Mouse (Mus musculus) cerebral cortex, adult 2 months (tissue): Measurements from ENCODE around the gene Mtmr3.

Experiments used
- whole genome bisulfite sequencing: fragments of 180-500 bp; shearing (Covaris S2); methylation state at CpG from one replicate; pipeline ENCODE4 v1.1.7; 2018; 5-methylcytosine and 5-hydroxymethylcytosine counted together

The Mtmr3 gene

GRCm38 (mm10) chr11:4464186-4464585, 130.5 kb downstream of the Mtmr3 start:
- WGBS: 95% methylated on average over 1 of the region's 1 CpGs

DNA sequence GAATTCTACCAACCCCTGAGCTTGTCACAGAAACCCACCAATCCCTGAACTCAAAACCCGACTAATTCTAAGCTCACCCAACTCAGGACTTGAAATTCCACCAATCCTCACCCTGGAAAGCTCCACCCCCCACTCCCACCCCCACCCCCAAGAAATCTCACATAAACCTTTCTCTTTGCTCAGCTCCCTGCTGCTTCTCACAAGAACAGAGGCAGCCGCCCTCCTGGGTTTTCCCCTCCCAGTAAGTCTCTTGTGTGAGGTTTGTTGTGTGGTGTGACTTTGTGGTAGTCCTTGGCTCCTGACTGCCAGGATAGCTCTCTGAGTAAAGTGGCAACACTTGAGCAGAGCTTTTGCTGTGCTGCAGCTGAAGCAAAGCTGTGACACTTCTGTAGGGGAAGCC, 131.8 kb downstream of the Mtmr3 start:
- WGBS: 58% methylated on average over 2 of the region's 2 CpGs

GRCm38 (mm10) chr11:4461154-4461553, 133.5 kb downstream of the Mtmr3 start:
- 49% methylated on average over 12 of the region's 12 CpGs for WGBS

DNA sequence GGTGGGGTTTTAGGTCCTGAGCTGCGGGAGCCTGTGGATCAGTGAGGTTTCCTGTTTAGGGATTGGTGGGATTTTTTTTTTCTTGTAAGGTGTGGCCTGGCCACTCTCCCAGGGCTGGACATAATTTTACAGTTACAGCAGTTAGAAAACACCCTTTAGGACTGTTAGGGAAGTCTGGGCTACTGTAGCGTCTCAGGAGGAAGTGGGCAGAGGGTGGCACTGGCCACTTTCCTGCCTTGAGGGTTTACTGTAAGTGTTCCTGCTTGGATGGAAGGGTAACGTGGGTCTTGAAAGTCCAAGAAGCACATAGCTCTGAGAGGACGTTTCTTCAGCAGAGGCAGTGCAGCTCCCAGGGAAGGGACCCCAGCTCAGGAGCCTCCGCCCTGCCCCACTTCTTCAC, 134.0 kb downstream of the Mtmr3 start:
- 74% methylated on average over 5 of the region's 5 CpGs for WGBS

- 75% methylated on average over 8 of the region's 8 CpGs for WGBS
Observed at GRCm38 (mm10) chr11:4454895-4455535, 139.6 kb downstream of the Mtmr3 start.

- 79% methylated on average over 12 of the region's 12 CpGs for WGBS
Observed at GRCm38 (mm10) chr11:4452467-4453184, 142.0 kb downstream of the Mtmr3 start.

- 36% methylated on average over 9 of the region's 9 CpGs for WGBS
Observed at GRCm38 (mm10) chr11:4451116-4451515, 143.5 kb downstream of the Mtmr3 start.

DNA sequence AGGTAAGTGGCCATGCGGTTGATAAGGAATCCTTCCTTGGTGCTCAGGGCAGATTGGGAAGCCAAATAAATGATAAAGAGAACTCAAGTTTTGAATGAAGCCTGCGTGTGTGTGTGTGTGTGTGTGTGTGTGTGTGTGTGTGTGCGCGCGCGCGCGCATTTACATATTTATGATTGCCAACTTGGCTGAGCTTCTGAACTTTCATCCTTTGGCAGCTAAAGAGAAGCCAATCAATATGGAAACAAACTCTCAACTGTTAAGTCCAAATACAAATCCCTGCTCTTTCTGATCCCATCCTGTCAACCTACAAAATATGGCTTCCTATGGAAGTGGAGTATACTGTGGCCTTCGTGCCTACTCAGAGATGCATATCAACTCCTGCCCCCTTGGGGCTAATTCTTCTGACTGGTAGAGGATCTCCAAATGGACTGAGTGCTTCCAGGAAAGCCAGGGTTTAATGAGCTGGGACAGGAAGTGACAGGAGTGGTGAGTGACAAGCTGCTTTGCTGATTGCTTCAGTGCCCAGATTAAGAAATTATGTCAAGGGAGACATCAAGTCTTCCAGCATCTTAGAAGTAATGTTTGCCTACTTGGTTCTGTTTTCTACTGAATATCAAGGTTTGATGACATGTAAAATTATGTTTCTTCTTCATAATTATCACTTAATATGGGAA, 148.3 kb downstream of the Mtmr3 start:
- WGBS: 94% methylated on average over 9 of the region's 9 CpGs

DNA sequence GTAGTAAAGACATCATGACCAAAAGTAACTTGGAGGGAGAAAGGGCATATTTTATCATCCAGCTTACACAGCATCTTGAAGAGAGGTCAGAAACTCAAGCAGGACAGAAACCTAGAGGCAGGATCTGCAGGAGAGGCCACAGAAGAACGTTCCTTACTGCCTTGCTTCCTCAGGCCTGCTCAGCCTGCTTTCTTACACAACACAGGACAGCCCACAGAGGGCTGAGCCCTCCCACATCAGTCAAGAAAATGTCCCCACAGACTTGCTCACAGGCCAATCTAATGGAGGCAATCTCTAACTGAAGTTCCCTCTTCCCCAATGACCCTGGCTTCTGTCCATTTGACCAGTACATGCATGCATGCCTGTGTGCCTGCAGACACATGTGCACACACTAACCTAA, 152.4 kb downstream of the Mtmr3 start:
- 71% methylated on average over 1 of the region's 1 CpGs for WGBS

DNA sequence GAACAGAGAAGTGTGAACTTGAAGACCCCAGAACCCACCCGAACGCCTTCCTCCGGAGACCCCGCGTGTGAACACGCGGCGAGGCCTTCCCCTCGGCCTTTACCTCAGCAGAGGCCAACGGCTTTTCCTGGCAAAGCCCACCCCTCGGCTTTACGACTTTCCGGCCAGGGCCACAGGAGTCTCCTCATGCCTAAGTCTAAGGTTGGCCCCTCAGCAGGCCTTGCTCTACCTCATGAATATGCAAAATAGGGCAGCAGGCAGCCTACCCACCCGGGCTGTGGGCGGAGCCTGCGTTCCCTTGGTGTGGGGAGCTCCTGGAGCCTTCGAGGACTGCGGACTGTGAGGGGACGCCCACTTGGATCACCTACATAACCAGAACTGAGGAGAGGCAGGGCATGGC, 153.7 kb downstream of the Mtmr3 start, which contains the start of gene Hormad2:
Hormad2 (minus strand) TSS at position 128 of the 400 bp plus-strand sequence.
- 61% methylated on average over 19 of the region's 19 CpGs for WGBS

DNA sequence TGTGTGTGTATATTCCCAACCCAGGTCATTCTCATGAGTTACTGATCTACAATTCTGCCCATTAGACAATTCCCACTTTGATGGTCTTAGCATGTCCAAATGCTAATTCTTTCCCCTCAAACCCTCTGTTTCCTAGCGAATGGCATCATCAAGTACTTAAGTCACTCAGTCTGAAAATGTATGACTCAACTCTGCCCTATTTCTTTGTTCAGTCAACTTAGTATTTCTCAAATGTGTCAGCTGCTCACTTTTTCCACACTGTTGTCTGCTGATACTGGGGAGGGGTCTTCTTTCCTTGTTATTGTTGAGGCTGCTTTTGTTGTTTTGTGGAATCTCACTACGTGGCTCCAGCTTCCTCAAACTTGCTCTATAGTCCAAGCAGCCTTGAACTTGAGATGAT, 156.5 kb downstream of the Mtmr3 start:
- 66% methylated on average over 2 of the region's 2 CpGs for WGBS

DNA sequence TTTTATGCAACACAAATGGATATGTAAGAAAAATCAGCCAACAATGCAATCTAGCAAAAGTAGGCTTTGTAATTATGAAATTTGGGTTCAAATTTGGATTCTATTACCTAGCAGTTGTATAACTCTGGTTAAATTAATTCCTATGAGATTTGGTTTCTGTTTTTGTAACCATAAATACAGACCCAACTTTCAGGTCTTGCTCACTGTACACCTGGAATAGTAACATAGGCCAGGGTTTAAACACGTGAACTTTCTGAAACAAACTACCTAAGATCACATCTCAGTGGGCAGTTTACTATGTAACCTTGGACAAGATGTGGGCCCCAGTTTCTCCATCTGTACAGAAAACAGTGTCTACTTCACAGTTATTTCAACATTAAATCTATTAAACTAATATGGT, 157.3 kb downstream of the Mtmr3 start:
- 98% methylated on average over 1 of the region's 1 CpGs for whole genome bisulfite sequencing

GRCm38 (mm10) chr11:4436631-4437030, 158.0 kb downstream of the Mtmr3 start:
- 58% methylated on average over 3 of the region's 3 CpGs for WGBS

DNA sequence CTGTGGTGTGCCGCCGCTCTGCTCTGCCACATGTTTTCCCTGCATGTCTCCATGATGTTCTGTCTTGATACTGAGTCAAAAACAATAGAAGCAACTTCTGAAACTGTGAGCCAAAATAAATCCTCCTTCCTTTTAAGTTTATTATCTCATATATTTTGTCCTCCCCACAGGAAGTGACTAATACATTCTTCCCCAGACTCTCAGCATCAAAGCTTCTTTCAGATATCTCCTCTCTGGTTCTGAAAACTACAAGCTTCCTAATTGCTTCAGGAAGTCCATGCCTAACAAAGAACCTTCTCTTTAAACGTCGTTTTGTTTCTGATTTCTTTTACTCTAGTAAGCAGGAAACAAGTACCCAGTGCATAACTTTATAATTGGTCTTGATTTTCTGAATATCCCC, 160.2 kb downstream of the Mtmr3 start:
- 48% methylated on average over 4 of the region's 4 CpGs for WGBS
